Mouse (Mus musculus): ENCODE data around the gene Atox1. TPM values are rescaled to one million over a fixed set of nuclear protein-coding genes. Genes with fewer than 3 reads are reported as not detected.
A peak's percentile ranks its signal among the peaks of the same experiment; 100 is the strongest.
"Not testable (repeated sequence)": the region's sequence is repeated elsewhere in the genome, so short reads cannot be mapped to it uniquely, and the experiment has no call there.

The Atox1 gene
- total RNA-seq, 2 experiments from 2014 or later = 145 TPM

DNA sequence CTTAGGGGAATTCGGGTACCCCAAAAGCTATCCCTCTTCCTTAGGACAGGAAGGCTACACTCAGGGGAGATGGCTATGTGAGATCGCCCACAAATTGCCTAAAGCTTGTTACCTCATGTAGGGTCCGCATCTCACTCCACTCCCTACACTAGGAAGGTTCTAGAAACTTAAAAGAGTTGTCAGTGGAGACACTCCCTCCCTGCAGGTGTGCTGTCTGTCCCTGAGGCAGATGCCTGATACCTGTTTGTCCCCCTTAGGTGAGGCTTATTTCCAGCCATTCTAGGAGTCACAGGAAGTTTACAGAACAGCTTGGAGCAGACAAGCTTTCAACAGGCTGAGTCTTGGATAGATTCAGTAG is 42.4 kb downstream of the Atox1 start:
- no peak for DNase-seq (ENCODE audit: extremely low spot score in 1 of 2, low spot score in 2 of 2)
- intact Hi-C loops (cut with DNase I) = no loop called here

DNA sequence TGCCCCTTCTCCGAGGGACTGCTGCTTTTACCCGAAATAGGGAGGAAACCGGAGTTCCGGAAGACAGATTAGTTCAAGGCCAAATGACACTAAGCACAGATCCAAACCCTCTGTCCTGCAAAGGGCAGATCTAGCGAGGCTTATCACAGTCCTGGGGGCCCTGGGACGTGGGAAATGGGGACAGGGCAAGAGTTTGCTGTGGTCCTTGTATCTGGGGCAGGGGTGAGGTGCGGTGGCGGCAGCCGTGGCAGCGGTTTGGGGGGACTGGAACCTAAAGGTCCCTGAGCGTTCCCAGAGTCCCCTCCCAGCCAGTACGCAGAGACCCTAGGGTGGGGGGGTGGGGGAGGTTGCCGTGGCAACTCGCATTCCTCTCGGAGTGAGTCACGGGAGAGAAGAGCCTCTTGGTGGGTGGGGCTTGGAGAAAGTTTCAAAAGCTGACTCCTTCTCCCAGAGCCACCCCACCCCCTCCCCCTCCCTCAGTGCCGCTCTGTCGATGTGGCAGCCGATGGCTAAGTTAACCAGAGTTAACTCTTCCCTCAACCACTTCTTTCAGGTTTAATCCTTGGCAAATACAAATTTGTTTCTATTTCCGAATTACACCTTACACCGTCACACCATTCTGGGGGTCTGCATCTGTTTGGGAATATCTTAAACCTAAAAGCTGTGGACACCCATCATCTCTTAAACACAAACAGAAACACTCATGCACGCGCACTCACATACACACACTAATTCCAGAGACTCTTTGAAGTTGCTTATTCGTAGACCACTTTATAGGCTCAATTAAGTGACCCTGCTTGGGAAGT is 42.9 kb downstream of the Atox1 start:
- DNase-seq (ENCODE audit: extremely low spot score in 1 of 2, low spot score in 2 of 2) = peak in 1 of 2 experiments; percentile 76
- intact Hi-C loops (cut with DNase I) = no loop called here

DNA sequence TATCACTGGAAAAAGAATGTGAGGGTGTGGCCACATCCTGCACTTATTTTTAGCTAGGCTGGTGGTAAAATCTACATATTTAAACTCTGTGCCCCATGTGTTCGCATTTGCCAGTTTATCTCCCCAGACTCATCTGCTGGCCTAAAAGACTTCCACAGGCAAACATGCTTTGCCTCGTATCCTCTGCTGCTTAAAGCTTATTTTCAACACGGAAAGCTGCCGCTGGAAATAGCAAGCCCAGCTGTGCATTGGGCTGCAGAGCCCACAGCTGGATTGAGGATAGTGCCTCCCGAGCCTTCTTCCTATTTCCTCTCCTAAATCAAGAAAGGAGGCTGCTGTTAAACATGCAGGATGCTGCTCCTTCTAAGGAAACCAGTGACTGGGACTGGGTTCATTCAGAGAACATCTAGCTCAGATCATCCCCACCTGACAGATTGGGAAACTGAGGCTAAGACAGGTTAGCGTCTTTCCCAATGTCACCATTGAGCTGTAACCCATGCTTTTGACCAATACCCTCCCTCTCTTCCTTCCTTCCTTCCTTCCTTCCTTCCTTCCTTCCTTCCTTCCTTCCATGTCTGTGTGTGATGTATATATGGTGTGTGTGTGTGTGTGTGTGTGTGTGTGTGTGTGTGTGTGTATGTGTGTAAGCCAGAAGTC is 44.3 kb downstream of the Atox1 start:
- DNase-seq (ENCODE audit: extremely low spot score in 1 of 2, low spot score in 2 of 2) = no peak
- intact Hi-C loops (cut with DNase I) = no loop called here

DNA sequence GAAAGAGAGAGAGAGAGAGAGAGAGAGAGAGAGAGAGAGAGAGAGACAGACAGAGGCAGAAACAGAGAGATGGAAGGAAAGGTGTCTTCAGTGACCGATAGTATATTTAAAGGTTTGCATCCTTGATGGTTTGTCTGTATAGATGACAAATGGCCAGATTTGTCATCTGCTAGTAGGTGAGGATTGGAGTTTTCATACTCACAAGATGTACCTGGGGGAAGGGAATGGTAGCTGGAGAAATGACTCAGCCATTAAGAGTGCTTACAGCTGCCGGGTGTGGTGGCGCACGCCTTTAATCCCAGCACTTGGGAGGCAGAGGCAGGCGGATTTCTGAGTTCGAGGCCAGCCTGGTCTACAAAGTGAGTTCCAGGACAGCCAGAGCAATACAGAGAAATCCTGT is 45.3 kb downstream of the Atox1 start:
- DNase-seq (ENCODE audit: extremely low spot score in 1 of 2, low spot score in 2 of 2); intact Hi-C loops (cut with DNase I): not testable (repeated sequence)

DNA sequence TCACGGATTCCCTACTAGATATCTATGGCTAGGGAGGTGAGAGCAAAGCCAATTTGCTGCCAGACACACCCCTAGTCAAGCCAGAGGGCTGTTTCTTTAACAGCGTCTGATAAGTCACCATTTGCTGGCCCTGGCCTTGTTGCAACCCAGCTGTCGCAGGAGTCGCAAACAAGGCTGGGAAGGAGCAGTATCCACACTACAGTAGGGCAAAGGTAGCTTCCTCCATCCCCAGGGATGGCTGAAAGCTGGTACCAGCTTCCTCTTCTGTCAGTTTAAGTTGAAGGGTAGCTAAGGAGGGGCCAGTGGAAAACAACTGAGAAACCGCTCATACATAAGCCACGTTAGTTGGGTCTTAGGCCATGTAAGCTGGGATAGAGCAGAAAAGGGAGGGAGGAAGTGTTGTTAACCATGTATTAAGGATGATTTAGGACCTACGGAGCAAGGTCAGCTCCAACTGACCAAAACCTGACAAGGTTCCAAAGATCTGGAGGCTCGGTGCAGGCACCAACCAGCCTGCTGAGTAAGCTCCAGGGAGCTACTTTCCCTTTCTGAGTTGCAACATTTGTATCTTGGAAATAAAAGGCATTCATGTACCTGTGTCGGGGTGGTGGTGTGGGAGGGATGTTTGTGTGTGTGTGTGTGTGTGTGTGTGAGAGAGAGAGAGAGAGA is 45.9 kb downstream of the Atox1 start:
- intact Hi-C loops (cut with DNase I) = no loop called here
- DNase-seq (ENCODE audit: extremely low spot score in 1 of 2, low spot score in 2 of 2) = no peak

DNA sequence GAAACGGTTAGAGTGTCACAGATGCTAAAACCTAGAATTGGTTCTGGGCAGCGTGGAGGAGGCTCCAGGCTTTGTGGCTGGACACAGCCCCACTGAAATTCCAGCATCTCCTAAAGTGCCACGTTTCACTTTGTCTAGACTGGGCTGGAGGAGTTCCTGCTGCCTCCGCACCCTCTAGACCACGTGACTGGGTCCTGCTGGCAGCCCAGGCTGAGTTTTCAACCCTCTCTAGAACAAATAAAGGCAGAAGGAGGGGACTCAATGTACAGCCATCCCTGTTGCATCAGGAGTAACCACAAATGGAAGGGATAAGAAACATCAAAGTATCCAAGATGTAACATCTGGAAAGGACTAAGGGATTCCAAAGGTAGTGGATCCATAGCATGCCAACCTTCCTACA is 46.7 kb downstream of the Atox1 start:
- intact Hi-C loops (cut with DNase I) = no loop called here
- DNase-seq (ENCODE audit: extremely low spot score in 1 of 2, low spot score in 2 of 2) = no peak

DNA sequence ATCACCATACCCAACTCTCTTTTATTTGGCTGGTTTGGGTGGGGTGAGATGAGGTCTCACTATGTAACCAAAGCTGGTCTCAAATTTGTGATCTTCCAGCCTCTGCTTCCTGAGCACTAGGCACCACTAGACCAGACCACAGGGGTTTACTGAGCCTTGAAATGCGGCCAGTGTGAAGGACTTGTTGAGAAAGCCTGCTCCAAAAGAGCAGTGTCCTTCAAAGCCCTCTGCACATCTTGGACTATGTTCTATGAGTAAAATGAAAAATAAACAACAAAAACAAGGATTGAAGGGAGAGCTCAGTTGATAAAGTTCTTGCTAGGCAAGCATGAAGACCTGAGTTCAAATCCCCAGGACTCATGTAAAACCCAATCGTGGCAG is 47.6 kb downstream of the Atox1 start:
- no peak for DNase-seq (ENCODE audit: extremely low spot score in 1 of 2, low spot score in 2 of 2)
- intact Hi-C loops (cut with DNase I) = no loop called here

DNA sequence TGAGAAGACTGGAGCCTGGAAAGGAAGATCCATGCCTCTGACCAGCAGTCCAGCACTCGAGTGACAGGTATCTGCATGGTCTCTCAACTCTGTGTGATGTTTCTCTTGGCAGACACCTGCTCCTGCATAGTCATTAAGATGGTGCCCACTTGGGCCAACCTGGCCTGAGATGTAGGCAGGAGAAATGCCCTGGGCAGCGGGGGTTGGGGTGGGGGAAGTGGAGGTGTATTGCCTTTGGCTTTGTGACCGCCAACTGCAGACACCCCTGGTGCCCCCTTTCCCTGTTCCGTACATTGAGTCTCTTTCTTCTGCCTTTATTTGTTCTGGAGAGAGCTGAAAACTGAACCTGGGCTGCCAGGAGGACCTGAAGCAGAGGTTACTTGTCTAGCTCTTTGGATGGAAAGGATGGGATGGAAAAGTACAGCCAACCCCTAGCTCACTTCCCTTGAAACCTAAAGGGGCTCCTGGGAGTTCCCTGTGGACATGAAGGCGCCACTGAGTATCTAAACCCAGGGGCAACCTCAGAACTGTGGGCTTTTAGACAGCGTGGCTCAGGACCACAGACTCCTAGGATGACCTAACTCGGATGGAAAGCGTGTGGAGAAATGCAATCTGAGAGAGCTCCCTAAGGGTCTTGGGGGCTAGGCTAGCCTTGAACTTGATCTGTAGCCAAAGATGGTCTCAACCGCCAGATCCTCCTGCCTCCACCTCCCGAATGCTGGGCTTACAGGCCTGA is 48.2 kb downstream of the Atox1 start:
- DNase-seq (ENCODE audit: extremely low spot score in 1 of 2, low spot score in 2 of 2) = no peak
- intact Hi-C loops (cut with DNase I) = no loop called here

DNA sequence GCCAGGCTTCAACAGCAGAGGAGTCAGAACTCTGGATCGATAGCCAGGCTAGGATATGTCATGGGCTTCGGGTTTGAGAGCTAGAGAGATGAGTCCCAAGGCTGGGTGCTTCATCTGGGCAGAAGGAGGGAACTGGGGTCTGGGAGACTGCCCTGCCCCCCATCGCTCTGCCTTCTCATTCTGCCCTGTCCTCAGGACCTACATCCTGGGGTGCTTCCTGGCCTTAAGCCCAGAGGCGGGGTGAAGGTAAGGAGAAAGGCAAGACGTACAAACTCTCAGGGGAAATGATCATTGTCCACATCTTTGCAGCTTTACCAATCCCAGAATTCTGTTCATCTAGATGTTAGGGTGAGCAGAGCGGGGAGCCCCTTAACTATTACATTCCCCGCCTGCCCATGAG is 49.0 kb downstream of the Atox1 start:
- intact Hi-C loops (cut with DNase I) = no loop called here
- no peak for DNase-seq (ENCODE audit: extremely low spot score in 1 of 2, low spot score in 2 of 2)

DNA sequence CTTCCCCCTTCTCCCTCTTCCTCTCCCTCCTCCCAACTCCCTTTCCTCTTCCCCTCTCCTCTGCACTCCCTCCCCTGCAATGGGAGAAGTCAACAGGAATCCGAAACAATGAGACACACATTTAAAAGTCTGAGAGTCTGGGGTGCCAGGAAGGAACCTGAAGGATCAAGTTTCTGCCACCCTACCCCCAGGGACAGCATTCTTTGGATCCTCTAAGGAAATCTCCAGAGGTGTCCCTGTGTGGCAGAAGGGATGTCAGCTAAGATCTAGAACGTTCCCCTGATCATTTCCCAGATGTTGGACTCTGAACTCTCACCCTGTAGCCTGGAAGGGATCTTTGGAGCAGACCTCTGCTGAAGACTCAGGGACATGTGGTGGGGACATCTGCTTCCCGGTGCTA is 50.5 kb downstream of the Atox1 start:
- intact Hi-C loops (cut with DNase I) = no loop called here
- DNase-seq (ENCODE audit: extremely low spot score in 1 of 2, low spot score in 2 of 2) = no peak

DNA sequence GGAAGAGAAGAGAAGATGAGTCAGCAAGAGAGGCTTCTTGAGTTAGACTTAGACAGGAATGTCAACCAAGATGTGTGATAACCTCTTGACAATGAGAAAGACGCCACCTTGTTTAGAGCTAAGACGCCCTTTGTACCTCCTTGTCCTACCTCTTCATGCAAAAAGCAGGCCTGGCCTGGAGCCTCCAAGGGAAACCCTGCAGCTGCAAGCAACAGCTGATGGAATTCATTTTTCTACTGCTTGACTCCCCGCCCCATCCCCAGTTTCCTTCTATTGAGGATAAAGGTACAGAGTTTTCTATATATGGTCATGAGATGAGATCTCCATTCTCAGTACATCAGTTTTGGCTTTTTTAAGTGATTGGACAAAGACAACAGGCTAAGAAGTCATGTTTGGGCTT is 51.0 kb downstream of the Atox1 start:
- DNase-seq (ENCODE audit: extremely low spot score in 1 of 2, low spot score in 2 of 2) = no peak
- intact Hi-C loops (cut with DNase I) = no loop called here

DNA sequence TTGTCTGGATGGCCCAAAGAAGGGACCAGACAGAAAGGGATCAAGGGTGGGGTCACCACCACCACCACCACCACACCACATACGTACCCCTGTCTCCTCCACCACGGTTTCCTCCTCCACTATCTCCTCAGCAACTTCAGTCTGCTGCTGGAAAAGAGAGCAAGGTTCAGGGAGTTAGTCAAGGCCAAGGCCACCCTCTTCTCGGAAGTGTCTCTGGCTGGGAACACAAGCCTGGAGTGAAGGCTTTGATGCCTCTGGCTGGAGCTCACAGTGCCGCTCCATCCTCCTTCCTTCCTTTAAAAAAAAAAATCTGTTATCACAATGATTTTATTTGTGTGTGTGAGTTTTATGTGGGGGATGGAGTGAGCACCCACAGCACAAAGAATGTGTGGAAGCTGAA is 53.9 kb downstream of the Atox1 start:
- no peak for DNase-seq (ENCODE audit: extremely low spot score in 1 of 2, low spot score in 2 of 2)
- intact Hi-C loops (cut with DNase I) = no loop called here

DNA sequence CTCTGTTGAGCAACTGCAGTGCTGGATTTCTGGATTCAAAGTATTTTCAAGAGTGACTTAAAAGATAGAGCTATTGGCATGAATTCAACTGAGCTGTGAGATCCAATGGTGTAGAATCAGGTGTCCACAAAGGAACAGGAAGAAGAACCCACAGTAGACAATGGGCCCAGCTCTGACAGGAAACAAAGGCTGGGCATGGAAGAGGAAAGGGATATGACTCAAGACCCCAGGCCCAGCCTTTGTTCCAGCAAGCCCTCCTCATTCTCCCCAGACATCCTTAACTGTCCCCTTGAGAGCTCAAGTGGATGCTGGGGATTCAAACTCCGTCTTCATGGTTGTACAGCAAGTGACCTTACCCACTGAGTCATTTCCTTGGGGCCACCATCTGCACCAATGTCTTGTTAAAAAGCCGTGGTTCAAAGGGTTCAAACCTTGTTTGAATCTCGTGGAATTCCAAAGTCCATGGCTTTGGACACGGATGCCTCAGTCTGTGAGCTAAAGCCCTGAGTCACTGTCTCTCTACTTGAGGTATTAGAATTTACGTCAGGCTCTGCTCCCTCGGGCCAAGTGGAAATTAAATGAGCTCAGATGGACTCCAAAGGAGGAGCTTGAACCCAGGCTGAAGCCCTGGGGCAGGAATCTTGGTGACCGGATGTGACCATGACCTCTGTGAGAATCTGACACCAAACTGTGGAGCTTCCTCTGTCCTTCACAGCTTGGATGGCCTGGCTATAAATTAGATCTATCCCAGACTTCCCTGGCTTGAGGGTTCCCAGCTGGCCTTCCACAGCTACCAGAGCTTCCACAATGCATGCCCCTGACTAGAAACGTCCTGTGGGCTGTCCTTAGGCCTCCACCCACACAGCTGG is 55.2 kb downstream of the Atox1 start:
- intact Hi-C loops (cut with DNase I) = no loop called here
- DNase-seq (ENCODE audit: extremely low spot score in 1 of 2, low spot score in 2 of 2) = peak in 1 of 2 experiments; percentile 61

DNA sequence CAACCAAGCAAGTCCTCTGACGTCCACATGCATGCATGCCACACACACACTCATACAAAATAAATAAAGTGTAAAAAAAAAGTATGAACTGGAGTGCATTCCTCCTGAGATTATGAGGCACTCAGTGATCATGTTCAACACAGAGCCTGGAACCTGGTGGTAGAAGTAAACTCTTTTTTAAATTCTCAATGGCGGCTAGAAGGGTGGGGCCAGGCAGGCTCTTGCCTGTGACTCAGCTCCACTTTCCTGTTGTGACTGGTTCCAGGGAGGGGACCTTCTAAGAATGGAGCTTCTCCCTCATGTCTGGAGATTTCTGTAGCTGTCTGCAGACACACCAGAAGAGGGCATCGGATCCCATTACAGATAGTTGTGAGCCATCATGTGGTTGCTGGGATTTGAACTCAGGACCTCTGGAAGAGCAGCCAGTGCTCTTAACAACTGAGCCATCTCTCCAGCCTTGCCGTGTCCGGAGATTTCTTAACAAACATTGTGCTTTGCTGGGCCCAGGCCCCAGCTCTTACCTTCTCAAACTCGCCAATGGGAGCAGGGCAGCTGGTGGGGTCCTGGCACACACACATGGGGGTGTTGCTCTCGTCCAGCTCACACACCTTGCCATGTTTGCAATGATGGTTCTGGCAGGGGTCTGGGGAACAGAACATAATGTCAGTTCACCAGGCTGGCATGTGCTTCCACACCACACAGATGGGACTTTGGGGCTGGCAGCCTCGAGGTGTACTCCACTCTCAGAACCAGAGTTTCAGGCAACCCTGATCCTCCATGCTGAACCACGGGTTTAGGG is 56.2 kb downstream of the Atox1 start:
- no peak for DNase-seq (ENCODE audit: extremely low spot score in 1 of 2, low spot score in 2 of 2)
- intact Hi-C loops (cut with DNase I) = no loop called here

DNA sequence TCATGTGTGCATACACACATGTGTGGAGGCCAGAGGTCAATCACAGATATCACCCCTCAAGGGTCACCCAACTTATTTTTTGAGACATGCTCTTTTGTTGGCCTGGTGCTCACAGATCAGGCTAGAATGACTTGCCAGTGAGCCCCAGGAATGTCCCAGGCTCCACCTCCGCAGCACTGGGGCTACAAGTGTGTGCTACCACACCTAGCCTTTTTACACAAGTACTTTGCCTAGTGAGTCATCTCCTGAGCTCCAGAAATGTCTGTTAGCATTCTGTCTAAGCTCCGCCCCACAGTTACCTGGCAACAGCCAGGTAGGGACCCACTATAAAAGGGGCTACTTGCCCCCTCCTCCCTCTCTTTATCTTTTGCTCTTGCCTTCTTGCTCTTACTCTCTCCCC is 60.2 kb downstream of the Atox1 start:
- no peak for DNase-seq (ENCODE audit: extremely low spot score in 1 of 2, low spot score in 2 of 2)
- intact Hi-C loops (cut with DNase I) = no loop called here

DNA sequence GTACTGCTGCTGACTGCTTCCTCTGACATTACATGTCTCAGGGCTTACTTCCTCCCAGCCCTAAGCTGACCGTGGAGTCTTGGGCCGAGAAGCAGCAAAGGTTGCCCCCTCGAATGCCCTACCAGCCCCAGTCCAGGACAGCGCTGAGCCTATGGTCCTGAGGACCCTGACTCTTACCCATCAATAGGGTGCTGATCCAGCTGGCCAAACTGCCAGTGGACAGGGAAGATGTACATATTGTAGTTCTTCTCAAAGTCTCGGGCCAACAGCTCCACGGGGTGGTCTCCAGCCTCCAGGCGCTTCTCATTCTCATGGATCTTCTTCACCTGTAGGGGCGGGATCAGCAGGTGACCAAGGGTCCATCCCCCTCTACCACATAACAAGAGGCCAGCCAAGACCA is 62.7 kb downstream of the Atox1 start:
- intact Hi-C loops (cut with DNase I) = no loop called here
- DNase-seq (ENCODE audit: extremely low spot score in 1 of 2, low spot score in 2 of 2) = no peak

DNA sequence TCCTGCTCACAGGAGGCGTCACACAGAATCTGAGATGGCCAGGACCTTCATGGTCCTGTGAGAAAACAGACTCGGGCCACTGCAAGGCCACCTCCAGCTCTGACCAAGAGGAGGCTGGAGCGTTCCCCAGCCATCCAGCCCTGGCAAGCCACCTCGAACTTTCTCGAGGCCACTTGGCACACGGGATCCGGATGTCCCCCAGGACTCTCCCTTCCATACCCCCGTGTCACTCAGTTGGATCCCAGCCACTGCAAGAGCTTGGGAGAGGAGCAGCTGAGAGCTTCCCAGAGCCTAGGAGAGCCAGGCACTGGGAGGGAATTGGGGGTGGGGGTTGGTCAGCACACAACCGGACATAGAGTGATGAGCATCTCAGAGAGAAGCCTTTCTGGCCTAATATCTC is 63.6 kb downstream of the Atox1 start:
- intact Hi-C loops (cut with DNase I) = no loop called here
- peak in 1 of 2 experiments; percentile 62 for DNase-seq (ENCODE audit: extremely low spot score in 1 of 2, low spot score in 2 of 2)

DNA sequence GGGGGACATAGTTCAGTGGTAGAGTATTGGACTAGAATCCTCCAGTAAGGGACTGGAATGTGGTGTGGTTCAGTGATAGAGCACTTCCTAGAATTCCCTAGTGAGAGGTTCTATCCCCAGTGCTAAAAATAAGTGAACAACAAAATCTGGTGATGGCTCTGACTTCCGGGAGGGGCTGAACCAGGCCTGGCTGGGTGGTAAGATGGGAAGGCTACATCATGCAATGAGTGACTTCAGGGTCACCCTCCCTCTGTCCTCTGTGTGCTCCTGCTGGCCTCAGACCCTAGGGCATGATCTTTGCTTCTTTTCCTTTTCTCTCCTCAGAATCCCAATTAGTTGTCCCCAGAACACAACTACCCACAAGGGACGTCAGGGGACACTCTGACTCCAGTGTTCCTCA is 64.0 kb downstream of the Atox1 start:
- intact Hi-C loops (cut with DNase I) = no loop called here
- no peak for DNase-seq (ENCODE audit: extremely low spot score in 1 of 2, low spot score in 2 of 2)
